Mouse (Mus musculus) forebrain, embryonic 15.5 days (tissue): ENCODE results near the gene Prkcq. TPM values are rescaled to one million over a fixed set of nuclear protein-coding genes. Genes with fewer than 3 reads are reported as not detected.

Experiments
- ATAC-seq: fragments of 200-750 bp; cut with Nextera tagmentation; replicated peaks from 2 replicates; pipeline ENCODE4 v1.8.0; 2017; ENCODE audit warnings: mild to moderate bottlenecking, moderate TSS enrichment, moderate library complexity
- H3K27ac ChIP-seq: fragments of 300-500 bp; sonication (generic); replicated peaks from 2 replicates; pipeline ENCODE4 v1.5.1; 2015; ENCODE audit warnings: mild to moderate bottlenecking, inconsistent platforms
- H3K27me3 ChIP-seq: fragments of 300-500 bp; sonication (generic); 2 replicates; pipeline ENCODE4 v1.6.1; 2015; ENCODE audit warnings: inconsistent platforms
- H3K36me3 ChIP-seq: fragments of 300-500 bp; sonication (generic); 2 replicates; pipeline ENCODE4 v1.6.1; 2015; ENCODE audit warnings: mild to moderate bottlenecking, inconsistent platforms
- H3K4me1 ChIP-seq: fragments of 300-500 bp; sonication (generic); 2 replicates; pipeline ENCODE4 v1.6.1; 2015; ENCODE audit warnings: inconsistent platforms
- H3K4me2 ChIP-seq: fragments of 300-500 bp; sonication (generic); replicated peaks from 2 replicates; pipeline ENCODE4 v1.6.1; 2015; ENCODE audit warnings: mild to moderate bottlenecking, inconsistent platforms
- H3K4me3 ChIP-seq: fragments of 300-500 bp; sonication (generic); 2 replicates; pipeline ENCODE4 v1.5.1; 2015; ENCODE audit warnings: mild to moderate bottlenecking, inconsistent platforms
- H3K9ac ChIP-seq: fragments of 300-500 bp; sonication (generic); replicated peaks from 2 replicates; pipeline ENCODE4 v1.6.1; 2015; ENCODE audit warnings: mild to moderate bottlenecking, inconsistent platforms
- H3K9me3 ChIP-seq: fragments of 300-500 bp; sonication (generic); 2 replicates; pipeline ENCODE4 v1.6.1; 2016; ENCODE audit warnings: inconsistent platforms
- WGBS: fragments of 180-500 bp; shearing (Covaris S2); methylation state at CpG from one replicate; pipeline ENCODE4 v1.1.7; 2015; ENCODE audit warnings: mixed read lengths; 5-methylcytosine and 5-hydroxymethylcytosine counted together
- polyA plus RNA-seq: library from polyadenylated mRNA; unstranded; fragments of >200 nt; fragmentation: Nextera tagmentation; extraction: Ambion mirVana; gene quantifications from 2 replicates; pipeline ENCODE4 v1.2.1, GENCODE M21; 2015

The Prkcq gene
- polyA plus RNA-seq, 1 experiment from 2014 or later = 3.5 TPM

DNA sequence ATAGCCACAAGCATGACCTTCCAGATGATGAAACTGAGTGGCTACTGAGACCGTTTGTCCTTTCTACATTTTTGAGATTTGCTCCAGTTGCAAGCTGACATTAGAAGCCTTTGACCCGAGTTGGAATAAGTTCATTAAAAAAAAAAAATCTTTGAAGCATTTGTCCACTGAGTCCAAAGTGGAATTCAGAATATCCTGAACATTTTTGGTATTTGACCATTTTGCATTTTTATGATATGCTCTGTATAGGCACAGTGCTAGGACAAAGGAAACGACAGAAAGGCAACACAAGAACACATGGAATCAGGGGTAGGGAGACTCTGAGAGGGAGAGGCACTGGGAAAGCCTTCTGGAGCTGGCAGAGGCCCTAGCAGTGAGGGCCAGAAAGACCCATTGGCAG lies 9.2 kb upstream of the Prkcq start:
- Histone ChIP-seq H3K27me3 (peaks cover 3% of the 10 kb centered on the region; the same call in 1 of the 2 replicates), H3K4me3 (no peak overlapping the region), H3K9me3 (no peaks in the 10 kb centered on the region), H3K9ac (no peak overlapping the region), H3K4me2 (no peak overlapping the region), H3K27ac (no peak overlapping the region), H3K36me3 (no peaks in the 10 kb centered on the region), H3K4me1 (no peaks in the 10 kb centered on the region)
- no peak for ATAC-seq
- WGBS = 47% methylated on average over 3 of the region's 3 CpGs

DNA sequence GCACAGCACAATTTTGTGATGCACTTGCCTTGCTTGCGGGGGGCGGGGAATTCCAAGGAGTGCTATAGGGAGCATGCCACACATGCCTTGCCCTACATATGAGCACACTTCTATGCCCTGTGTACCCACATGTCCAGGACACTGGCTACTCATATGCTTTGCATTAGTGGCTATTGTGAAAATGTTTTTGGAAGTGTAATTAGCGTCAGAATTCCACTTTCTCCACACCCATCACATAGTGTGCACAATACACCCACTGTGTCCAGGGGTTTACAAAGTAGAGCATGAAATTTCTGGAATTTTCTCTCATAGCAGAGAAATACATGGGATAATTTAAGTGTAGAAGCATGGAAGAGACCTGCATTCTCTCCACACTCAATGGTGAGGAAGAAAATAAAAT lies 7.7 kb upstream of the Prkcq start:
- Histone ChIP-seq H3K27me3 (peaks cover 13% of the 10 kb centered on the region), H3K4me1 (no peaks in the 10 kb centered on the region), H3K9me3 (no peaks in the 10 kb centered on the region), H3K36me3 (no peaks in the 10 kb centered on the region), H3K27ac (no peak overlapping the region), H3K4me2 (no peak overlapping the region), H3K4me3 (no peak overlapping the region), H3K9ac (no peak overlapping the region)
- ATAC-seq = no peak
- WGBS = 86% methylated on average over 3 of the region's 3 CpGs

DNA sequence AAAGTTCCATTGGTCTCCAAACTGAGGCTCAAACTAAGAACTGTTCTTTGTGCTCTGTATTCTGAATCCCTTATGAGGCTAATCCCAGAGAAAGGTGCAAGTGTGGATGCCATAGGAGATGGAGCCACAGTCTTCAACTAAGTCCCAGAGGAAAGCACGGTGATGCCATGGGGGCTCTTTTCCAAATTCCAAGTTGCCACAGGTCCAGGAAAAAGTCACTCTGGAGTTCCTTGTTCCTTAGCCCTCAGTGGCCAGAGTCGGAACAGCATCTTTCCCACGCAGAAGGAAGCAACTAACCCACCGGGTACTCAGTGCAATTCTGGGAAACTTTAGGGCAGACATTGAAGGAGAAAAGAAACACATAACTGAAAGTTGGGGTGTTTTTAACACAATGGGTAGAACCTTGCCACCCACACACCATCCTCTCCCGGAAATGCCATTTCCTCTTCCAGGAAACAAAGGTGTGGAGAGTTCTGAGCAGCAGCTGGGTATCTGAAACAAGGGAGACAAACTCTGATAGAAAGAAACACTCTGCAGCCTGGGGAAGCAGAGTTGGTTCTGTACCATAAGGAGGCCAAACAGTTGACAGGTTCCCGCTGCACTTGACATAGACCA lies 2.1 kb upstream of the Prkcq start:
- H3K27me3 ChIP-seq = peaks cover 53% of the 10 kb centered on the region
- no peak overlapping the region for H3K9ac ChIP-seq
- H3K9me3 ChIP-seq = no peaks in the 10 kb centered on the region
- no peak overlapping the region for H3K4me3 ChIP-seq
- ATAC-seq = no peak
- no peaks in the 10 kb centered on the region for H3K36me3 ChIP-seq
- peaks cover 18% of the 10 kb centered on the region for H3K4me1 ChIP-seq
- 76% methylated on average over 6 of the region's 6 CpGs for WGBS
- H3K4me2 ChIP-seq = no peak overlapping the region
- no peak overlapping the region for H3K27ac ChIP-seq

DNA sequence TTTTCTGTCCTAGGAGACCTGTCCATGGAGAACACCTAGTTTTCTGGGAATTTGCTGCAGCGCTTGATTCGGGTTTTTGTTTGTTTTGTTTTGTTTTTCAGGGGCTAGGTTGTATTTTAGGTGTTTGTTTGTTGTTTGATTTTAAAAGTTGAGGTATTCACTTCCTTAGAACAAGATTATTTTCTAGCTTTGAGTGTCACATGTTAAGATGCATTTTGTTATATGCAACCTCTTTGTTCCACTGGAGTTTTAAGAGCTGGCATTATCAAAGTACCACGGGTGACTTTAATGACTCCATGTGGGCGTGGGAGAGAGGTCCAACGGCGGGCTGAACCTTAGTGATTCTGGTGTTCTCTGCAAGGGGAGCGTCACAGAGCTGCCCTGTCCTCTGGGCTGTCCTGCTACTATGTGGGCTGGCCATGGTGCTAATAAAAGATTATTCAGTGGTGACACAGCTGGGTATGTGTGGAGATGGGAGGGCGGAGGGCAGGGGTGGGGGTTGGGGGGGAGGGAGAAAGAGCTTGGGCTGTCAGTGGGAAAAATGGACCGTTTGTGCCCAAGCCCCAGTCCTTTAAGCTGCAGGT lies 1.0 kb downstream of the Prkcq start:
- no peaks in the 10 kb centered on the region for H3K9me3 ChIP-seq
- peaks cover 58% of the 10 kb centered on the region for H3K27me3 ChIP-seq
- H3K4me1 ChIP-seq = peaks cover 18% of the 10 kb centered on the region
- no peaks in the 10 kb centered on the region for H3K36me3 ChIP-seq
- no peak overlapping the region; the same call in 1 of the 2 replicates for H3K27ac ChIP-seq
- peak overlapping the region; percentile 54 for H3K4me3 ChIP-seq
- H3K9ac ChIP-seq = no peak overlapping the region
- peak overlapping the region; percentile 91 for H3K4me2 ChIP-seq
- ATAC-seq = no peak
- 7% methylated on average over 9 of the region's 9 CpGs for WGBS

DNA sequence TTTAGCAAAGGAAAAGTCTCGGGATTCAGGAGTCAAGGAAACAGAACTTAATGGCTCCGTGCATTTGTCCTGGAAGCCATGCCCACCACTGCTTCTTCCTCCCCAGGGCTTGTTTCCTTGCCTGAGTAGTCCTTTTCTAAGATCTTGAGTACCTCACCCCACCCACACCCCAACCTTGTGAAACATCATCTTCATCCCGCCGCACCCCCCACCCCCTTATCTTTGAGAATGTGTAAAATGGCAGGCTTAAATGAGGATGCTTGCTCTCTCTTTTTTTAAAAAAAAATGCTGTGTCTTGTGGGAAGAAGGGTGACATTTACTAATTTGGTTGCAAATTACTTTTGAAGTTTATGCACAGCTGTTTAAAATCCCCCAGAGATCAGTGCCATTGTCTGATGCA lies 1.6 kb downstream of the Prkcq start:
- Histone ChIP-seq H3K9ac (no peak overlapping the region), H3K36me3 (no peaks in the 10 kb centered on the region), H3K4me2 (peak overlapping the region; percentile 17; the same call in 1 of the 2 replicates), H3K9me3 (no peaks in the 10 kb centered on the region), H3K27me3 (peaks cover 54% of the 10 kb centered on the region), H3K4me1 (peaks cover 18% of the 10 kb centered on the region), H3K27ac (no peak overlapping the region; the same call in 1 of the 2 replicates), H3K4me3 (no peak overlapping the region)
- no peak for ATAC-seq
- WGBS = 28% methylated on average over 4 of the region's 4 CpGs

DNA sequence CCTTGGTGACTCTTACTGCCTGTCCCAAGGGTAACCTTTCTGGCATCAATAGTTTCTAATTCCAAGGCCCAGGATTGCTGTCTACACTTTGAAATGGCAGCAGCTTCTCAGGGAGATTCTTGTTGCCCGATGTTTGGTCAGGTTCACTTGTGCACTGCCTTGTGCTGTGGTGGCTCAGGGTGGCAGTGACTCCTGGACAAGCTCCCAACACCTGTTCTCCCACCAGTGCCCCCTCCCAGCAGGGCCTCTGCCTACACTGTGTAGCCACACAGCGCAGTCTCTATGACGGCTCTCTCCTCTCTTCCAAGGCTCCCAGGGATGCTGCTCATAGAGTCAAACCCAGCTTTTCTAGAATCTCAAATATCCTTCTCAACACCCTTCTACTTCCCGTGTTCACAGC lies 2.2 kb downstream of the Prkcq start:
- Histone ChIP-seq H3K9ac (no peak overlapping the region), H3K4me1 (peaks cover 18% of the 10 kb centered on the region), H3K27me3 (peaks cover 48% of the 10 kb centered on the region), H3K36me3 (no peaks in the 10 kb centered on the region), H3K27ac (no peak overlapping the region), H3K9me3 (no peaks in the 10 kb centered on the region), H3K4me3 (no peak overlapping the region), H3K4me2 (no peak overlapping the region)
- ATAC-seq = no peak
- 67% methylated on average over 4 of the region's 4 CpGs for WGBS

DNA sequence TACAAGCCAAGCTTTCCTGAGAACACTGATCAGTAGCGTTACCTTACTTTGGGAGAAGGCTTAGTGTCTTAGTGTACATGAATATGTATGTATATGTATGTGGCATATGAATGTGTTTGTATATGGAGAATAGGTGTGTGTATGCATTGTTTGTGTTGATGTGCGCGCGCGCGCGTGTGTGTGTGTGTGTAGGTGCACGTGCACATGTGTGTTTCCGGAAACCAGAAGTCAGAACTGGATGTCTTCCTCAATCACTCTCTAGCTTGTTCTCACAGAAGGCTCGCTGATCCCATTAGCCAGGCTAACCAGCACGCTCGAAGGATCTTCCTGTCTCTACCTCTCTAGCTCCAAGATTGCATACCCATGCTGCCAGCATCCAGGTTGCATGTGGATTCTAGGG lies 6.0 kb downstream of the Prkcq start:
- Histone ChIP-seq H3K9me3 (no peaks in the 10 kb centered on the region), H3K36me3 (no peaks in the 10 kb centered on the region), H3K9ac (no peak overlapping the region), H3K27ac (no peak overlapping the region), H3K4me1 (peaks cover 6% of the 10 kb centered on the region; the same call in 1 of the 2 replicates), H3K4me2 (no peak overlapping the region), H3K4me3 (no peak overlapping the region), H3K27me3 (peaks cover 27% of the 10 kb centered on the region)
- ATAC-seq = no peak
- 95% methylated on average over 12 of the region's 12 CpGs for WGBS

DNA sequence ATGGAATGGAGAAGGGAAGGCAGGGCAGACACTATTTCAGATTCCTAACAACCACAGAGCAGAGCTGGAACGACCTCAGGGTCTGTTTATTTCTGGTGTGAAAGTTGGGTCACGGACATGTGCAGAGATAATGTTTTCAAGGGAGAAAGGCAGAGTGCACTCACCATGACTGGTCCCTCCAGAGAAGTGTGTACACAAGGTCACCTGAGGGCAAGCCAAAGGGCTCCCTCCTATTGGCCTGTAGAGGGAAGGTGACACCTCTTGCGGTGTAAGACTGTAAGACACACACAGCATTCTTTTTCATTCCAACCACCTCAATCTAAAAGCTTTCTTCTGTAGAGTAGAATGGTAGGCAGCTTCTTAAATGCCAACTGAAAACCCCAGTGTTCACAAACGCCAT lies 9.6 kb downstream of the Prkcq start:
- H3K9me3 ChIP-seq = no peaks in the 10 kb centered on the region
- H3K9ac ChIP-seq = no peak overlapping the region
- no peaks in the 10 kb centered on the region for H3K36me3 ChIP-seq
- no peak overlapping the region for H3K27ac ChIP-seq
- H3K4me1 ChIP-seq = no peaks in the 10 kb centered on the region
- no peak for ATAC-seq
- H3K27me3 ChIP-seq = no peaks in the 10 kb centered on the region
- H3K4me2 ChIP-seq = no peak overlapping the region
- WGBS = 86% methylated on average over 4 of the region's 4 CpGs
- H3K4me3 ChIP-seq = no peak overlapping the region

DNA sequence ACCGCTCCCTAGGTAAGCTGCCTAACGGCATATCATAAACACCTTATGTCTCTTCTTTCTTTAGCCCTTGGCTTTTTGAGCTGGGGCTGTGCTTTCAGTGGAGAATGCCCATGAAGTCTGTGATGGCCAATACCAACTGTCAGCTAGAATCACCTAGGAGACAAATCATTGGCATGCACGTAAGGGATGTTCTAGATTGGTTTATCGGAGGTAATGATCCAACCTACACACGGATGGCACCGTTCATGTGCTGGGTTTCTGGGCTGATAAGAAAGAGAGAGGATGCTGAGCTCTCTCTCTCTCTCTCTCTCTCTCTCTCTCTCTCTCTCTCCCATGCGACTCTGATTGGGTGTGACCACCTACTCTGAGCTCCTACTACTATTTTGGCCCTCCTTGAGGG lies 10.2 kb downstream of the Prkcq start:
- H3K9me3 ChIP-seq = no peaks in the 10 kb centered on the region
- no peaks in the 10 kb centered on the region for H3K36me3 ChIP-seq
- no peak overlapping the region for H3K4me3 ChIP-seq
- H3K4me2 ChIP-seq = no peak overlapping the region
- H3K4me1 ChIP-seq = no peaks in the 10 kb centered on the region
- H3K27me3 ChIP-seq = no peaks in the 10 kb centered on the region
- H3K27ac ChIP-seq = no peak overlapping the region
- WGBS = 91% methylated on average over 7 of the region's 7 CpGs
- ATAC-seq = no peak
- no peak overlapping the region for H3K9ac ChIP-seq

DNA sequence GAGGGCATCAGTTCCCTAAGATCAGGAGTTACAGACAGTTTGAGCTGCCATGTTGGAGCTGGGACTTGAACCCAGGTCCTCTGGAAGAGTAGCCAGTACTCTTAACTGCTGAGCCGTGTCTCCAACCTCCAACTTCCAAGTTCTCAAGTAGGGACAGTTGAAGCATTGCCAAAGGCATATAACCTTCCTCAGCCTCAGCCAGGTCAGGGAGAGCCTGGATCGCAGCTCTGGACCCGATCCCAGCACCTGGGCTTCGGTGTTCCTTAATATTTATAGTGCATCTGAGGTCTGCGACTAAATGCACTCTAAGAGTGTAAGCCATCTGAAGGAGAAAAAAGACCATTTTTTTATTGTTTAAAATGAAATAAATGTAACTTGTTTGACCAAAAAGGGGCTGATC lies 12.1 kb downstream of the Prkcq start:
- Histone ChIP-seq H3K36me3 (no peaks in the 10 kb centered on the region), H3K4me3 (no peak overlapping the region), H3K27ac (no peak overlapping the region), H3K4me1 (no peaks in the 10 kb centered on the region), H3K27me3 (no peaks in the 10 kb centered on the region), H3K4me2 (no peak overlapping the region), H3K9ac (no peak overlapping the region), H3K9me3 (no peaks in the 10 kb centered on the region)
- ATAC-seq = no peak
- 90% methylated on average over 5 of the region's 5 CpGs for WGBS

DNA sequence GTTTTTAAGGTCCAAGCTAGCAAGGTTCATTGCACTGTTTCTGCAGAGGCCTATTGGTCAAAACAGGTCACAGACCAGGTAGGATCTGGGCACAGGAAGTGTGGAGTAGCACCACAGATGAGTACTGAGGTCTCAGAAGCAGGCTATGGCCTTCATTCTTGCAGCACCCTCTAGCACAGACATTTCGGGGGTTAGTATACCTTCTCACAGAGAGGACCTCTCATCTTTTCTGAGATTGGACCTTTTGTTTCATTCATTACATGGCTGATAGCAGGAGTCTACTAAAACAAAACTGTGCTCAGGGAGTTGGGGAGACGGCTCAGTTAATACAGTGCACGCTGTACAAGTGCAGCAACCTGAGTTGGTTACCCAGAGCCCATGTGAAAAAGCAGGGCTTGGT lies 14.7 kb downstream of the Prkcq start:
- ATAC-seq = no peak

DNA sequence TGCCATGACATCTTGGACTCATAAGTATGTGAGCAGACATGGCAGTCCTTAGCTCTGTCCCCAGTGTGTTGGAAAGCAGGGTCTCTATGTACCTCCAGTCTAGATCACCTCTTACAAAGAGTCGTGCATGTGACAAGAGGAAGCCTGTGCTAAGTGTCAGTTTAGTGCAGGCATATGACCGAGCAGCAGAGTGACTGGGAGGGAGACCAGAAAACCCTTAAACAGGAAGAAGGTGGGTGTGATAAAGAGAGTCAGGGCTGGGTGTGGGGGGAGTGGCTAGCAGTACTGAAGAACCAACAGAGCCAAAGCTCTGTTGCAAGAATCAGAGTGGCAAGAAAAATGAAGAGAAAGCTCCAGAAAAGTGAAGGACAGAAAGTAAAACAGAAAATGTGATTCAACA lies 15.3 kb downstream of the Prkcq start:
- no peaks in the 10 kb centered on the region for H3K4me1 ChIP-seq
- H3K36me3 ChIP-seq = no peaks in the 10 kb centered on the region
- 82% methylated on average over 2 of the region's 2 CpGs for WGBS
- H3K9me3 ChIP-seq = no peaks in the 10 kb centered on the region
- H3K9ac ChIP-seq = no peak overlapping the region
- no peak for ATAC-seq
- no peaks in the 10 kb centered on the region for H3K27me3 ChIP-seq
- H3K4me3 ChIP-seq = no peak overlapping the region
- no peak overlapping the region for H3K27ac ChIP-seq
- H3K4me2 ChIP-seq = no peak overlapping the region

More for the DNA sequence above, 14.7 kb downstream of the Prkcq start:
- H3K9ac ChIP-seq = no peak overlapping the region
- no peak overlapping the region for H3K4me3 ChIP-seq
- H3K4me1 ChIP-seq = no peaks in the 10 kb centered on the region
- no peaks in the 10 kb centered on the region for H3K27me3 ChIP-seq
- H3K4me2 ChIP-seq = no peak overlapping the region
- H3K9me3 ChIP-seq = no peaks in the 10 kb centered on the region
- 91% methylated on average over 3 of the region's 3 CpGs for WGBS
- H3K27ac ChIP-seq = no peak overlapping the region
- no peaks in the 10 kb centered on the region for H3K36me3 ChIP-seq

DNA sequence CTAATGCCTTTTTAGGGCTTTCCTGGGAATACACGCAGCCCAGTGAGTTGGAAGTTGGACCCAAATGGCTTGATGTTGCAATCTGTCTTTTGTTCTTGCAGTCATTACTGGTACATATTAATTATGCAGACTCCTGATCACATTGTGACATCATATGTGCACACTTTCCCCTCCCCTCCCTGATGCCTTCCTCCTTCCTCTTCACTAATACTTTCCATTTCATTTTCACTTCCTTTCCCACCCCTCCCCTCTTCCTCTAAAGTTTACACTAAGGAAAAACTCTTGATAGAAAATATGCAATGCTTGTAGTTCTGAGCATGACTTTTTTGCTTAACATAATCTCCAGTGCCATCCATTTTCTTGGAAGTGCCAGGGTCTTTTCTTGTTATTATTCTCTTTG lies 16.4 kb downstream of the Prkcq start:
- ATAC-seq = no peak
- Histone ChIP-seq H3K4me3 (no peak overlapping the region), H3K4me2 (no peak overlapping the region), H3K9me3 (no peaks in the 10 kb centered on the region), H3K27me3 (no peaks in the 10 kb centered on the region), H3K9ac (no peak overlapping the region), H3K36me3 (no peaks in the 10 kb centered on the region), H3K27ac (no peak overlapping the region), H3K4me1 (no peaks in the 10 kb centered on the region)
- 78% methylated on average over 1 of the region's 1 CpGs for WGBS
